Mouse (Mus musculus): ENCODE measurements around the gene BC016579.
A peak's percentile ranks its signal among the peaks of the same experiment; 100 is the strongest.

The BC016579 gene

DNA sequence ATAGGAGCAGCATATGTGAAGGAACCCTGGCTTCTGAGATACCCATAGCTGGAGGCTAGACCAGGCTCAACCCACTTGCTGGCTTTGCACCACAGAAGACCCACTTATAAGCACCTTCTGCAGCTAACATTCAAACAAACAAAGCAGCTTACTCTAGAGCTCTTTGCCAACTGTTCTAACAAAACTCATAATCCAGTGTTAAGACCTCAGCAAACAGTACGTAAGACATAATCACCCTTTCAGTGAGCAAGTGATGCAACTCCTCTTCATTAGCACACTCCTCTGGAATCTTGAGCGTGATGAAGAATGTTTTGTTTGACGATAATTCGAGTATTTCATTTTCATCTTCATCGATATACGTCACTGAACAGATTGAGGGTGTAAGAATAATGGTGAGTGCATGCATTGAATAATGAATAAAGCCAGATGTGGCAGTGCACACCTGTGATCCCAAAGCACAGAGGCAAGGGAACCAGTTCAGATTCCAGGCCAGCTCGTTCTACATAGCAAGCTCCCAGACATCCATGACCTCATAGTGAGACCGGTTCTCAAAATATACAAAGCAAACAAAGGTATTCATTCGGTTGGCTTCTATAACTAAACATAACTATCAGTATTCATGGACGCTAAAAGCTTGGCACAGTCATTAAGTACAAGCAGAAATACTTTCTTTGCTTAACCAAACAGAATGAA lies 13.7 kb downstream of the BC016579 start:
- no peak for DNase-seq

DNA sequence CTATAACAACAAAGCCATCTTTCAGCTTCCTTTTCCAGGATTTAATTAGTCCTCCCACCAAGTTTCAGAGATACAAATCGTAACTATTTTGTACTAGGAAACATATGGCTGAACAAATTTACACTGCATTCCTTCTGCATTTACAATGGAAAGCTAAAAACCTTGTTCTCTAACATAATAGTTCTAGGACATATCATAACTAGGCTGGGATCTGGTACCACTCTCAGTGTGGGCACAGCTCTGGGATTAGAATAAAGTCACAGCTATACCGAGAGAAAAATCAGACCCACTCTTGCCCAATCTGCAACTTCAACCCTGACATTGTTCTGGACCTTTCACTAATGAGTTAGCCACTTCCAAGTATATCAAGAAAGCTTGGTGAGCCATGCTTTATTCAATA lies 18.0 kb downstream of the BC016579 start:
- no peak for DNase-seq

DNA sequence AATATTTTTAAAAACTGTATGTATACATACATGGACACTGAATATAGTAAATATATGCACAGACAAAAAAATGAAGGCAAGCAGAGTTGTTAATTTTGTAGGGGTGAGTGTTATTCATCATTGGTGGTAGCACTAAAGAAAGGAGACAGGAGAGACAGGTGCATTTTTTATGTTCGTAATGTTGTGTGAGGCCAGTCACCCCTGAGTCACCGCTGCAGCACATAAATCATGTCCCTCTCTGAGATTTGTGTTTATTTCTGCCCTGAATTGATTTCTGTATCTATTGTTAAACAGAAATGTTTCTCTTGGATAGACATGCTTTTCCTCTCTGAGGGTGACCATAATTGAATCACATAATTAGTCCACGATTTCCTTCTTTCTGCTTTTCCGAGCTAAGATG lies 21.4 kb downstream of the BC016579 start:
- DNase-seq: no peak

- DNase-seq: peak; percentile 63
Observed at GRCm38 (mm10) chr16:45630347-45630960, 23.4 kb downstream of the BC016579 start.

GRCm38 (mm10) chr16:45629497-45630105 lies 24.3 kb downstream of the BC016579 start:
- DNase-seq: no peak

DNA sequence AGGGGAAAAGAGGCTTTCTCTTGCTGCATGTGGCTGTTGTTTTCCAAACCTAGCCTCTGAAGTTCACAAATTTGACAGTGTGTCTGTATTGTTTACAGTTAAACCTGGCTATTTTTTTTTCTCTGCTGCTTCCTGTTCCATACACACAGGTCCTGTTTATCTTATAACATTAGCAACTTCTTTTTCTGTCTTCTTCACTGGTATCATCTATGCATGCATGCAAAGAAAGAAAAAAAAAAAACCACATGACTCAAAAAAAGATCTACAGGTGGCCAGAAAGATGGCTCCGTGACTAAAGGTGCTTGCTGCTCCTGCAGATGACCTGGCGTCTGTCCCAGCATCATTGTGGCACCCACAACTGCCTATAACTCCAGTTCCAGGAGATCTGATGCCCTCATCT lies 28.5 kb downstream of the BC016579 start:
- DNase-seq: no peak

DNA sequence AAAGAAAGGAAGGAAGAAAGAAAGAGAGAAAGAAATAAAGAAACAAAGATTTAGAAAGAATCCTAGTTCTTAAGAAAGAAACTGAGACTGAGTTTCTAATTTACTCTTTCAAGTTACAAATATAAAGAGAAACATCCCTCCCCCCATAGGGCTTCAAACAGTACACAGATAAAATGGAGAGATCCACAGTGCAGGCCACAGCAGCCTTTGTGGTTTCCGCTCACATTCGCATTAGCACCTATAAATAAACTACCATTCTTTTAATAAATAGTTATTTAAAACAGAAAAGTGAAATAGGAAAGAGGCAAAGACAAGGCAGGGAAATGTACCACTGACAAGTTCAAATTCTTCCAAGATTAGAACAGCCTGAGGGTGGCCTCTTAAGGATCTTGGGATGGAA lies 29.1 kb downstream of the BC016579 start:
- DNase-seq: no peak

DNA sequence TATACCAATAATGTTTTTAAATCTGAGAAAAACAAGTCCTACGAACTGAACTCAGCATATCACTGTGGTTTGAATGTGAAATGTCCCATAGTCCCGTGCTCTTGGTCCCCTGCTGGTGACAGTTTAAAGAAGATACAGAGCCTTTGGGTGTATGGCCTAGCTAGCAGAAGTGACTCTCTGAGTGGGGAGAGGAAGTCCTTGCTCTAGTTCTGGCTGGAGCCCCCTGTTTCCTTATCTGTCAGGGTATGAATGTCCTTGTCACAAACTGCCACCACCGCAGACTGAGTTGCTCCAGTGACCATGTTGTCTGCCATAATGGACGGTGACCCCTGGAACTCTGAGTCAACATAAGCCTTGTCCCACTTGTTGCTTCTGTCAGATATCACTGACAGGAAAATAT lies 30.6 kb downstream of the BC016579 start:
- DNase-seq: no peak

DNA sequence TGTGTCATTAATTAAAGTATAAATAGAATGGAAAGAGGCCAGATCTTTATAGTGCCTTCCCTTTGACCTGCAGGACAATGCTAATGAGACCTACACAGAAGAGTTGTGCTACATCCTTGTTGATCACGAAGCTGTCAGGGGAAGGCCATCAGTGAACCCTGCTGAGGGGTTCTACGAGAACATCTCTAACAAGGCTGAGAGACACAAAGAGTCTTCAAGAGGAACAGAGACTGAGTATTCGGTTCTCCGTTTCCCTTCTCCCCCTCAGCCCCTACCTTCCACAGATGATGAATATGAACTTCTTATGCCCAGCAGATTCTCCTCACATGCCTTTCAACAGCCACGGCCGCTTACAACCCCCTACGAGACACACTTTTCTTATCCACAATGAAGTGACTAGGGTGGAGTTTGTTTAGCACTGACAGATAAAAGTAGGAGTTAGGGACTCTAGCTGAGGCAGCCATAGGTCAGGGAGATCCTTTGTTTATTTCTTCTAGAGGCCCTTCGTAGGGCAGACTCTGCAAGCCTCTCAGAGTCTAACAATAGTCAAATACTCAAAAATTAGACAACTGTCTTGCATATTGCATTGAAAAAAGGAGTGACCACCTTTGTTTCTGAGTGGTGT lies 34.0 kb downstream of the BC016579 start:
- DNase-seq: no peak

DNA sequence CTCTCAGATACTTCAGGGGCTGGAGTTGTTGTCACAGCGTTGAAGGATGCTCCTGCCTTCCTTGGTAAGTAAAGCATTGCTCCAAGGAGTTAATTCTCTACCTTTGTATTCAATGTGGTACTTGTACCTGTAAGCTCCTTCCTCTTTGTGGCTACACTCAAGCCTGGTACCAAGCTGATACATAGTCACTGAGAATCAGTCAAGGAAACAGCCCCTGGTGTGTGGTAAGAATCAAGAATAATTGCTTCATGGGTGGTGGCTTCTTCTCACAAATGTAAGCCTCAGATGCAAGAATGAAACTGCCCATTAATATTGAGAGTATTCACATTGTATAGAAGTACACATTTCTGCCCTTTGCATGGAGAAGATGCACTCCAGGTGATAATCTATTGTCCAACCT lies 37.9 kb downstream of the BC016579 start:
- DNase-seq: no peak

GRCm38 (mm10) chr16:45613247-45613646 lies 40.6 kb downstream of the BC016579 start:
- no peak for DNase-seq

DNA sequence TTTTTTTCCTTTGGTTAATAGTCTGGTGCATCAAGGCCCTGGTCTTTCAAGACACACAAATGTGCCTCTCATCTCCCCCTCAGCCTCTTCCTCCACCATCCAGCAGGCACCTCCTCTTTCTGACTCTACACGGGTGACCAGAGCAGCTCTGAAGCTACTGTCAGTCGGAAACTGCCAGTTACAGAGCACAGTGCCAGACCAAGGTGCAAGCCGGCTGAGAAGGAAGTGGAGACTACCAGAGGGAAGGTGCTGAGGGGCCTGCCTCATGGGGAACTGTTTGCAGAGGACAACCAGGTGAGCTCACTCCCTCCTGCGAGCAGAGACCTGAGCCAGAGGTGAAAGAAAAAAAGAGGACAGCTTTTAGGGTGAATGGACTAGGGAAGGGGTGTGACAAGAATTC lies 43.6 kb downstream of the BC016579 start, which contains the start of gene Gcsam:
Gcsam (plus strand) TSS at position 114 of the 400 bp plus-strand sequence.
- DNase-seq: no peak

DNA sequence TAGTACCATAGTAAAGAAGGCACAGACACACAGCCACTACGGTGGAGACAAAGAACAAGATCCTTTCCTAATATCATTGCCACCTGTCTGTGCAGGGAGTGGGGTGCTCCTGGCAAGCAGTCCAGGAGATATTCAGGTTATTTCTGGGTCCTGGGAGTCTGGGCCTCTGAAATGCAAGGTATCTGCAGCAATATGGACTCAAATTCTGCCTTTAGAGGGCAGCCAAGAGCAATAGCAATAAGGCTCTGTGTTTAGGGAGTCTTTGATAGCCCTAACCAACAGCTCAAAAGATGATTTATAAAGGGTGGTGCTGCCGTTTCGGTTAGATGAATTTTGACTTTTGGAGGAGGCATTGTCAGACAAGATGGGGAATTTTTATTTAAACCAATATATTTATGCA lies 44.6 kb downstream of the BC016579 start:
- DNase-seq: peak; percentile 19

GRCm38 (mm10) chr16:45608481-45608954 lies 45.4 kb downstream of the BC016579 start:
- no peak for DNase-seq

- DNase-seq: no peak
Observed at GRCm38 (mm10) chr16:45595494-45595893, 58.4 kb downstream of the BC016579 start.

- DNase-seq: no peak
Observed at GRCm38 (mm10) chr16:45593656-45594055, 60.2 kb downstream of the BC016579 start.

DNA sequence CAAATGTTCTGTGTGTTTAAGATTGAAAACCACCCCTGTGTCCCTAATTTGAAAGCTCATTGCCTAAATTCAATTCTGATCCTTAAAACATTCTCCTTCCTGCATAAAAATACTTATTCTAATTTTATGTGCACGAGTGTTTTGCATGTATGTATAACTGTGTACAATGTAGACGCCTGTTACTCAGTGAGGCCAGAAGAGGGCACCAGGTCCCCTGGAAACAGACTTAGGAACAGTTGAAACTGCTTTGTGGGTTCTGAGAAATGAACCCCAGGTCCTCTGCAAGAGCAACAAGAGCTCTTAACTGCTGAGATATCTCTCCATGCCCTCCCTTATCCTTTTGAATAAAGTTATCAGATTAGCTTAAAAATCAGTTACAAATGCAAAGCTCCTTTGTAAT lies 71.4 kb downstream of the BC016579 start:
- peak; percentile 50 for DNase-seq

- DNase-seq: no peak
Observed at GRCm38 (mm10) chr16:45579883-45580282, 74.0 kb downstream of the BC016579 start.
